Mouse (Mus musculus) liver, postnatal 0 days (tissue): ENCODE results near the gene Trpc7. TPM values are rescaled to one million over a fixed set of nuclear protein-coding genes. Genes with fewer than 3 reads are reported as not detected.

ENCODE experiments used
- ATAC-seq: fragments of 200-750 bp; cut with Nextera tagmentation; 2 replicates; pipeline ENCODE4 v1.8.0; 2017; ENCODE audit warnings: mild to moderate bottlenecking, moderate library complexity
- DNase-seq: peaks from one replicate; pipeline ENCODE4 v3.0.0-alpha.2; 2016
- H3K27ac ChIP-seq: fragments of 300-500 bp; sonication (generic); 2 replicates; pipeline ENCODE4 v1.5.1; 2014; ENCODE audit warnings: antibody characterized with exemption, moderate library complexity, mild to moderate bottlenecking, low read depth
- H3K27me3 ChIP-seq: fragments of 300-500 bp; sonication (generic); 2 replicates; pipeline ENCODE4 v1.6.1; 2014; ENCODE audit warnings: low read length, control low read depth, mixed read lengths; ENCODE audit not compliant: insufficient read depth
- H3K36me3 ChIP-seq: fragments of 300-500 bp; sonication (generic); replicated peaks from 2 replicates; pipeline ENCODE4 v1.6.1; 2014; ENCODE audit warnings: mild to moderate bottlenecking, control low read depth, low read length, moderate library complexity, mixed read lengths; ENCODE audit not compliant: insufficient read depth
- H3K4me1 ChIP-seq: fragments of 300-500 bp; sonication (generic); 2 replicates; pipeline ENCODE4 v1.6.1; 2014; ENCODE audit warnings: antibody characterized with exemption, mild to moderate bottlenecking, control low read depth; ENCODE audit not compliant: insufficient read depth
- H3K4me2 ChIP-seq: fragments of 300-500 bp; sonication (generic); 2 replicates; pipeline ENCODE4 v1.6.1; 2014; ENCODE audit warnings: low read depth, mild to moderate bottlenecking, low read length, moderate library complexity, mixed read lengths
- H3K4me3 ChIP-seq: fragments of 300-500 bp; sonication (generic); 2 replicates; pipeline ENCODE4 v1.5.1; 2014; ENCODE audit warnings: low read depth, low read length
- H3K9ac ChIP-seq: fragments of 300-500 bp; sonication (generic); replicated peaks from 2 replicates; pipeline ENCODE4 v1.6.1; 2014; ENCODE audit warnings: mild to moderate bottlenecking, moderate library complexity
- H3K9me3 ChIP-seq: fragments of 300-500 bp; sonication (generic); 2 replicates; pipeline ENCODE4 v1.6.1; 2016; ENCODE audit warnings: mild to moderate bottlenecking, control low read depth, low read length, mixed read lengths
- CTCF ChIP-seq: sonication (generic); IDR thresholded peaks from 2 replicates; pipeline ENCODE4 v1.5.1; 2016; ENCODE audit warnings: antibody characterized with exemption, low read depth
- EP300 ChIP-seq: IDR thresholded peaks from 2 replicates; pipeline ENCODE4 v1.6.1; 2016; ENCODE audit warnings: antibody characterized with exemption, low read depth, mild to moderate bottlenecking
- WGBS: fragments of 180-500 bp; shearing (Covaris S2); extraction: QIAGEN DNeasy Blood & Tissue Kit; methylation state at CpG from one replicate; pipeline ENCODE4 v1.1.7; 2014; ENCODE audit not compliant: insufficient replicate concordance; 5-methylcytosine and 5-hydroxymethylcytosine counted together
- polyA plus RNA-seq: library from polyadenylated mRNA; unstranded; fragments of >200 nt; fragmentation: Nextera tagmentation; extraction: Ambion mirVana; gene quantifications from 2 replicates; pipeline ENCODE4 v1.2.1, GENCODE M21; 2015

The Trpc7 gene
- polyA plus RNA-seq, 1 experiment from 2014 or later: not detected

GRCm38 (mm10) chr13:56780746-56781469 lies 114.9 kb downstream of the Trpc7 start:
- H3K9me3 ChIP-seq: no peaks in the 10 kb centered on the region
- no peak overlapping the region for H3K4me3 ChIP-seq
- 60% methylated on average over 13 of the region's 13 CpGs for WGBS
- no peak for DNase-seq
- no peaks in the 10 kb centered on the region for H3K27me3 ChIP-seq
- no peaks in the 10 kb centered on the region for H3K36me3 ChIP-seq
- no peak overlapping the region for H3K27ac ChIP-seq
- TF ChIP-seq EP300 (no peak), CTCF (no peak)
- no peak for ATAC-seq
- H3K4me1 ChIP-seq: no peaks in the 10 kb centered on the region; the same call in 1 of the 2 replicates
- no peak overlapping the region for H3K9ac ChIP-seq
- no peak overlapping the region for H3K4me2 ChIP-seq

GRCm38 (mm10) chr13:56774304-56774703 lies 121.5 kb downstream of the Trpc7 start:
- H3K27me3 ChIP-seq: no peaks in the 10 kb centered on the region

GRCm38 (mm10) chr13:56773262-56773870 lies 122.4 kb downstream of the Trpc7 start:
- H3K4me2 ChIP-seq: no peak overlapping the region
- 49% methylated on average over 14 of the region's 14 CpGs for WGBS
- no peak overlapping the region for H3K27ac ChIP-seq
- no peaks in the 10 kb centered on the region for H3K36me3 ChIP-seq
- TF ChIP-seq EP300 (no peak), CTCF (no peak)
- DNase-seq: no peak
- no peaks in the 10 kb centered on the region; the same call in 1 of the 2 replicates for H3K4me1 ChIP-seq
- no peaks in the 10 kb centered on the region for H3K9me3 ChIP-seq
- no peak for ATAC-seq
- H3K4me3 ChIP-seq: no peak overlapping the region
- no peak overlapping the region for H3K9ac ChIP-seq
- H3K27me3 ChIP-seq: no peaks in the 10 kb centered on the region

More at GRCm38 (mm10) chr13:56774304-56774703, 121.5 kb downstream of the Trpc7 start:
- H3K9ac ChIP-seq: no peak overlapping the region
- no peak overlapping the region for H3K27ac ChIP-seq
- WGBS: 34% methylated on average over 5 of the region's 5 CpGs
- no peak overlapping the region for H3K4me3 ChIP-seq
- no peaks in the 10 kb centered on the region for H3K9me3 ChIP-seq
- TF ChIP-seq EP300: no peak
- no peak for TF ChIP-seq CTCF
- no peak for DNase-seq
- H3K4me2 ChIP-seq: no peak overlapping the region
- no peak for ATAC-seq
- H3K4me1 ChIP-seq: no peaks in the 10 kb centered on the region; the same call in 1 of the 2 replicates
- H3K36me3 ChIP-seq: no peaks in the 10 kb centered on the region

GRCm38 (mm10) chr13:56772592-56772991 lies 123.2 kb downstream of the Trpc7 start:
- Histone ChIP-seq H3K4me3 (no peak overlapping the region), H3K27ac (no peak overlapping the region), H3K9me3 (no peaks in the 10 kb centered on the region), H3K9ac (no peak overlapping the region), H3K27me3 (no peaks in the 10 kb centered on the region), H3K4me2 (no peak overlapping the region), H3K4me1 (no peaks in the 10 kb centered on the region; the same call in 1 of the 2 replicates), H3K36me3 (no peaks in the 10 kb centered on the region)
- no peak for DNase-seq
- TF ChIP-seq CTCF (peak; percentile 42), EP300 (no peak)
- 40% methylated on average over 3 of the region's 3 CpGs for WGBS
- no peak for ATAC-seq

GRCm38 (mm10) chr13:56770786-56771185 lies 125.0 kb downstream of the Trpc7 start:
- peak; percentile 40 for TF ChIP-seq CTCF
- no peak for TF ChIP-seq EP300
- H3K36me3 ChIP-seq: no peaks in the 10 kb centered on the region
- no peak for DNase-seq
- H3K27ac ChIP-seq: no peak overlapping the region
- H3K4me1 ChIP-seq: no peaks in the 10 kb centered on the region
- no peaks in the 10 kb centered on the region for H3K9me3 ChIP-seq
- WGBS: 59% methylated on average over 5 of the region's 5 CpGs
- no peaks in the 10 kb centered on the region for H3K27me3 ChIP-seq
- H3K4me3 ChIP-seq: no peak overlapping the region
- no peak overlapping the region for H3K4me2 ChIP-seq
- no peak overlapping the region for H3K9ac ChIP-seq
- ATAC-seq: no peak

- no peak overlapping the region for H3K4me2 ChIP-seq
- H3K9me3 ChIP-seq: no peaks in the 10 kb centered on the region
- no peaks in the 10 kb centered on the region for H3K27me3 ChIP-seq
- ATAC-seq (no peak), DNase-seq (no peak)
- no peaks in the 10 kb centered on the region for H3K36me3 ChIP-seq
- H3K4me3 ChIP-seq: no peak overlapping the region
- TF ChIP-seq CTCF (no peak), EP300 (no peak)
- H3K27ac ChIP-seq: no peak overlapping the region
- 61% methylated on average over 1 of the region's 1 CpGs for WGBS
- 0 out of 2 replicates have a peak, but pooled peaks cover 2% of the 10 kb centered on the region for H3K4me1 ChIP-seq
- H3K9ac ChIP-seq: no peak overlapping the region
Measured at GRCm38 (mm10) chr13:56770136-56770578, 125.6 kb downstream of the Trpc7 start.
